Mouse (Mus musculus): Measurements from ENCODE around the gene Lrrc29.

GRCm38 (mm10) chr8:105276292-105277120 is 49.6 kb downstream of the Lrrc29 start:
- peak; percentile 58 for TF ChIP-seq POLR2A (IDR thresholded peaks at IDR 0.05; ENCODE audit: low read depth, low read length)
- TF ChIP-seq CTCF (IDR thresholded peaks at IDR 0.05; ENCODE audit: borderline replicate concordance, insufficient read depth, low read length), result no peak

All from embryonic fibroblast, embryonic 13.5 days (primary cell).